Mouse (Mus musculus): ENCODE measurements at regions not wholly inside any gene's neighbourhood (a gene's known extent, or its start where the extent isn't known, plus 50 kb on each side); places are given as distances from the start of the nearest gene placed in this dataset.

- TF ChIP-seq CTCF (IDR thresholded peaks at IDR 0.05; ENCODE audit: low read depth, low read length) (no peak), EP300 (IDR thresholded peaks at IDR 0.05; ENCODE audit: insufficient read depth, low read depth, low read length) (no peak)
These were observed 86.2 kb upstream of the Jazf1 start for GRCm38 (mm10) chr6:53154621-53155020.

Measured in ES-Bruce4 (cell line).